Mouse (Mus musculus): ENCODE measurements around the gene Slfn9.

DNA sequence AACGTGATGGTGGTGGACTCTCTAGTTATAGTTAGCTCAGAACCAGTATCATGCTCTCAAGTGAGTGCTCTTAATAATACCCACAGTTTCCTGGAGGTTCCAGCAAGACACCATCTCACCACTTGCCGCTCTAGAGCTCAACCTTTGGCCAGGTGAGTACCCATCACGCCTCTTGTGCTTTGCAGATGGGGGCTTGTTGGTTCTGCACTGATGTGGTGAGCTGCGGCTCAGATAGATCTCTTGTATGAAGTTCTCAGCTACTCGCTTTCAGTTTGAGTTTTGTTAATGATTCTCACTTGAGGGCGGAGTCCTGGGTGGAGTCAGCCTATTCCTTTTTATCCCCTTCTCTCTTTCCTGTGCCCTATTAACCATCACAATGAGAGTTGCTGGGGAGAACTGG lies 37.0 kb downstream of the Slfn9 start:
- TF ChIP-seq CTCF (IDR thresholded peaks at IDR 0.05; ENCODE audit: low read depth) (no peak), EP300 (IDR thresholded peaks at IDR 0.05; ENCODE audit: low read depth) (no peak)
